Mouse (Mus musculus) bone marrow macrophage, adult 2 months (primary cell): ENCODE results near the gene Cacng3. TPM values are rescaled to one million over a fixed set of nuclear protein-coding genes. Genes with fewer than 3 reads are reported as not detected.

Source experiments
- H3K27ac ChIP-seq: 2 replicates; pipeline ENCODE4 v1.5.1; 2012; ENCODE audit warnings: low read depth, low read length; ENCODE audit not compliant: insufficient read depth
- H3K4me1 ChIP-seq: 2 replicates; pipeline ENCODE4 v1.6.1; 2012; ENCODE audit warnings: low read length; ENCODE audit not compliant: control insufficient read depth, insufficient read depth
- H3K4me3 ChIP-seq: 2 replicates; pipeline ENCODE4 v1.5.1; 2012; ENCODE audit warnings: mild to moderate bottlenecking, low read length, moderate library complexity; ENCODE audit not compliant: insufficient read depth
- CTCF ChIP-seq: IDR thresholded peaks from 2 replicates; pipeline ENCODE4 v1.5.1; 2012; ENCODE audit warnings: low read depth, mild to moderate bottlenecking, low read length, moderate library complexity
- POLR2A ChIP-seq: IDR thresholded peaks from 2 replicates; pipeline ENCODE4 v1.6.1; 2012; ENCODE audit warnings: mild to moderate bottlenecking, low read depth, low read length, borderline replicate concordance
- polyA plus RNA-seq: library from polyadenylated mRNA; stranded (reverse); fragments of >200 nt; gene quantifications from 2 replicates; pipeline ENCODE4 v1.2.4, GENCODE M21; 2012; ENCODE audit not compliant: missing spikeins, insufficient read depth, insufficient read length

The Cacng3 gene
- polyA plus RNA-seq, 1 experiment: not detected

GRCm38 (mm10) chr7:122706736-122707135, 36.4 kb downstream of the Cacng3 start:
- Histone ChIP-seq H3K4me3 (no peak overlapping the region), H3K27ac (no peak overlapping the region), H3K4me1 (peaks cover 3% of the 10 kb centered on the region; the same call in 1 of the 2 replicates)
- TF ChIP-seq POLR2A (no peak), CTCF (no peak)

GRCm38 (mm10) chr7:122716299-122716698, 46.0 kb downstream of the Cacng3 start:
- H3K27ac ChIP-seq: no peak overlapping the region
- H3K4me1 ChIP-seq: no peaks in the 10 kb centered on the region

GRCm38 (mm10) chr7:122718540-122718939, 48.2 kb downstream of the Cacng3 start:
- Histone ChIP-seq H3K27ac (no peak overlapping the region), H3K4me3 (no peak overlapping the region), H3K4me1 (no peaks in the 10 kb centered on the region)
- TF ChIP-seq POLR2A (no peak), CTCF (no peak)

More at GRCm38 (mm10) chr7:122716299-122716698, 46.0 kb downstream of the Cacng3 start:
- TF ChIP-seq POLR2A (no peak), CTCF (no peak)
- H3K4me3 ChIP-seq: no peak overlapping the region

GRCm38 (mm10) chr7:122723358-122723876, 53.1 kb downstream of the Cacng3 start:
- H3K27ac ChIP-seq: no peak overlapping the region
- H3K4me1 ChIP-seq: no peaks in the 10 kb centered on the region
- no peak overlapping the region for H3K4me3 ChIP-seq
- no peak for TF ChIP-seq POLR2A
- TF ChIP-seq CTCF: no peak

- no peak overlapping the region for H3K4me3 ChIP-seq
- no peak overlapping the region for H3K27ac ChIP-seq
- H3K4me1 ChIP-seq: no peaks in the 10 kb centered on the region
- TF ChIP-seq POLR2A (no peak), CTCF (no peak)
Observed at GRCm38 (mm10) chr7:122726376-122726775, 56.1 kb downstream of the Cacng3 start.

- H3K27ac ChIP-seq: no peak overlapping the region
- no peaks in the 10 kb centered on the region for H3K4me1 ChIP-seq
- H3K4me3 ChIP-seq: no peak overlapping the region
- no peak for TF ChIP-seq POLR2A
- no peak for TF ChIP-seq CTCF
Observed at GRCm38 (mm10) chr7:122728186-122728585, 57.9 kb downstream of the Cacng3 start.

- Histone ChIP-seq H3K4me3 (no peak overlapping the region), H3K27ac (no peak overlapping the region), H3K4me1 (no peaks in the 10 kb centered on the region)
- no peak for TF ChIP-seq CTCF
Observed at GRCm38 (mm10) chr7:122728846-122729245, 58.6 kb downstream of the Cacng3 start.

- Histone ChIP-seq H3K27ac (no peak overlapping the region), H3K4me3 (no peak overlapping the region), H3K4me1 (no peaks in the 10 kb centered on the region)
- TF ChIP-seq CTCF (no peak), POLR2A (no peak)
Observed at GRCm38 (mm10) chr7:122735323-122735722, 65.0 kb downstream of the Cacng3 start.

- TF ChIP-seq CTCF (no peak), POLR2A (no peak)
- no peak overlapping the region for H3K4me3 ChIP-seq
Observed at GRCm38 (mm10) chr7:122738541-122738940, 68.2 kb downstream of the Cacng3 start.

GRCm38 (mm10) chr7:122740663-122741062, 70.4 kb downstream of the Cacng3 start:
- Histone ChIP-seq H3K4me3 (no peak overlapping the region), H3K27ac (no peak overlapping the region), H3K4me1 (no peaks in the 10 kb centered on the region)
- TF ChIP-seq CTCF (no peak), POLR2A (no peak)

More at GRCm38 (mm10) chr7:122738541-122738940, 68.2 kb downstream of the Cacng3 start:
- Histone ChIP-seq H3K27ac (no peak overlapping the region), H3K4me1 (no peaks in the 10 kb centered on the region)
